Mouse (Mus musculus): ENCODE measurements at regions not wholly inside any gene's neighbourhood (a gene's known extent, or its start where the extent isn't known, plus 50 kb on each side); places are given as distances from the start of the nearest gene placed in this dataset.

- no peak for DNase-seq
Measured at GRCm38 (mm10) chr13:111979428-111980204, 170.8 kb upstream of the Map3k1 start.

GRCm38 (mm10) chr13:111980205-111980595 is 171.4 kb upstream of the Map3k1 start:
- no peak for DNase-seq

- no peak for DNase-seq
Measured at GRCm38 (mm10) chr13:111981103-111981502, 172.3 kb upstream of the Map3k1 start.

DNA sequence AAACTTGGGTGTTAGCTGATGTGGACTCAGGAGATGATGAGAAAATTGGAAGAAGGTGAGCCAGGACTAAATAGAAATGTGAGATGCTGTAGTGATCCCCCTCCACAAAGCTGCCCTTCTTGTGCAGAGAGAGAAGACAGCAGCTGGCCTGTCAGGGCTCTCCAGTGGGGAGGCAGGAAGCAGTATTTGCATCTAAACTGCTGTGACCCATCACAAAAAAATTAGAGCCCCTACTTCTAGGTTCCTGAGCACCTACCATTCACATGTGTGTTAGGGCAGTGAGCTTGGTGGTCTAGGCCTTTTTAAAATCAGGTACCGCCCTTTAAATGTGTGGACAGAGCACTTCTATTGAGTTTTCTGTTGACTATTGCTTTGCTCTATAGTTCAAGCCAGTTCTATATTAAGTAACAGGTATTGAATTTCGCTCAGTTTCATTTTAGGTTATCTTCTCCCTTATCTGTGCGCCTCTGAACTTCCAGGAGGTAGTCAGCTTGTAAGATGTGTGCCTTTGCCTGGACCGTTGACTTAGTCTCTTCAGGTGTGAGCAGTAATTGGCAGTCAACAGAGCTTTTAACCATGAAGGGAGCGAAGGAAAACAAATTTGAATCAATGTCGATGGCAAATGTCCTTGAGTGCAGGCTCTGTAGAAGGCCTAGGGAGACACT is 174.1 kb upstream of the Map3k1 start:
- no peak for DNase-seq

DNA sequence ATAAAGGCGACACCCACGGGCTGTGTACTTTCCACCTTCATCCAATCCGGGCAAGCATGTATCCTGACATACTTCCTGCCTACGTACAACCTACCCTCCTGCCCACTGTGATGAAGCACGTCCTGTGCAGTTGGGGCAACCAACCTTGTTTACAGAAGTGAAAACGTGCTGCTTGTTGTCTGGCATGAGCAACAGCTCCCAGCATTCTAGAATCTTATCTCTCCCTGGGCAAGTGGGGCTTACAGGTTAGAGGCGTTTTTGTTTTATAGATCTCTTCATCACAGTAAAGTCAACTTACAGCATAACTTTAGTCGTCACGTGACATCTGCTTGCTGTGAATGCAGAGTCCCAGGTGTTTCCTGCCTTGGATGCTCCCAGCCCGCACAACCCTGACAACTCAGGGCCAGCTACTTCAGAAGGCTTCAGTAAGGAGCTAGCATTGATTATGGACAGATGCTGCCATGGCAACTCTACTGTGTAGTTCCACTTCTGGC is 175.3 kb upstream of the Map3k1 start:
- no peak for DNase-seq

- no peak for DNase-seq
Measured at GRCm38 (mm10) chr13:111985406-111985805, 176.6 kb upstream of the Map3k1 start.

DNA sequence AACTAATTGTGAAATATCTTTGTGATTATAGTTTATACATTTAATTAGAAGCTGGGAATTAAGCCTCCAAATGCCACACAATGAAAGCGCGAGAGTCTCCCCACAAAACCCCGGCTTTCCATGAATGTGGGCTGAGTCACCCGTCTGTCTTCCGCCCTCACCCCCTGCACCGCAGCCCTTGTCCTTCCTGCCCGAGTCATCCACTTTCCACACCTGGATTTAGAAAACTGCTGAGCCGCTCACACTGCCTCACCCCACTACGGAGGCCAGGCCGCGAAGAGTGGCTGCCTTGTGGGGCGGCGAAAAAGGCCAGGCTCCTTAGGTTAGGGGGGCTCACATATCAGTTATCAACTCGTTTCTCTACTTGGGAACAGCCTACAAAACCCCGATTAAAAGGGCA is 177.9 kb upstream of the Map3k1 start:
- no peak for DNase-seq

- DNase-seq, result no peak
Measured at GRCm38 (mm10) chr13:111987420-111987819, 178.6 kb upstream of the Map3k1 start.

DNA sequence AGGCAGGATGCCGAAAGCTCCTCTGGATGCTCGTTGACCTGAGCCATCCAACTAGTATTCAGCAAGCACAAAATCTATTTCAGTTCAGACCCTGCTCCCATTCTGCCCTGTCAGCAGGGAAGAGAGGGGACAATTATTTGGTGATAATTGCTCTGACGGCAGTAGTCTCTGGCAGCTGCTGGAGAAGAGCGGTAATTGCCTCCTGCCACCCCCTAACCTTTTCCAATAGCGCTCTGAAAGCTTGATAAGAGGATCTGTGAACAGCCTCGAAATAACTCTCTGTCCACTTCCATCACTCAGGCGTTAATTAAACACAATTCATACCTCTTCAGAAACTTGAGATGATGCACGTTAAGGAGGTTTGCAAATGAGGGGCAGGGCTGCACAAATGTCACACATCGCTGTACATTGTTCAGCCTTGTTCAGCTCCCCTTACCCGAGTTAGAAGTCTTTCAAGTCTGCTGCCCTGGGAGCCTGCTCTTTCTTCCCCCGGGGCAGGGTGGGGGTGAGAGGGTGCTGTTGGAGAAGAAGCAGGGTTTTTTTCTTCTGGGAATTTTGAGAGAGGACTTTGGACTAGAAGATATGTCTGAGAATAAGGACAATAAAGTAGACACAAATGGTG is 182.2 kb upstream of the Map3k1 start:
- no peak for DNase-seq

GRCm38 (mm10) chr13:111992075-111992847 is 183.5 kb upstream of the Map3k1 start:
- DNase-seq, result no peak

DNA sequence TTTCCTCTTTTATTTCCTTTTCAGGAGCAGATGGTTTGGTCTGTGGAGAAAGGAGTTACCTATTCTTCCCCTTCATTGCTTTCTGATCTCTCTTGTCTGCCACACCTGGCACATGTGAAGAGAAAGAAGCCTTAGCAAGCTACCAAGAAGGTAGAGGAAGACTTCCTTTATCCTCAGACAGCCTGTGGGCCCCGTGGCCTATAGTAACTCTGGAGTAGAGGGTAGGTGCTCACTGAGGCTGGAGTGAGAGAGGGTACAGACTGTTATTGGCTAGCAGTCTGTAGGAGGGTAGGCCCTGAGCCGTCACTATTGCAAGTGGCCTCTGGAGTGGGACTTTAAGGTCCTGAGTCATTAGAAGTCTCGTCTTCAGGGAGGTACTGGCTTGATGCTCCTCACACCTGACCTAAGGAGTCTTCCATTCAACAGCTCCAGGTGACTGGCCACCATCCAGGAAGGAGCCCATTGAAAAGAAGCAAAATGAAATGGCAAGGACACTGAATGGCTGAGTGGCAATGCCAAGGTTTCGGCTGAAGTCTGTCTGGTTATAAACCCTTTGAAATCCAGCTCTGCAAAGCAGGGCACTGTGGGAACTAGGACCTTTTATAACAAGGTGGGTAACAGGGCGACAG is 186.2 kb upstream of the Map3k1 start:
- no peak for DNase-seq

- no peak for DNase-seq
Measured at GRCm38 (mm10) chr13:111995716-111996115, 186.9 kb upstream of the Map3k1 start.

GRCm38 (mm10) chr13:111996910-111997309 is 188.1 kb upstream of the Map3k1 start:
- peak; percentile 57 for DNase-seq

DNA sequence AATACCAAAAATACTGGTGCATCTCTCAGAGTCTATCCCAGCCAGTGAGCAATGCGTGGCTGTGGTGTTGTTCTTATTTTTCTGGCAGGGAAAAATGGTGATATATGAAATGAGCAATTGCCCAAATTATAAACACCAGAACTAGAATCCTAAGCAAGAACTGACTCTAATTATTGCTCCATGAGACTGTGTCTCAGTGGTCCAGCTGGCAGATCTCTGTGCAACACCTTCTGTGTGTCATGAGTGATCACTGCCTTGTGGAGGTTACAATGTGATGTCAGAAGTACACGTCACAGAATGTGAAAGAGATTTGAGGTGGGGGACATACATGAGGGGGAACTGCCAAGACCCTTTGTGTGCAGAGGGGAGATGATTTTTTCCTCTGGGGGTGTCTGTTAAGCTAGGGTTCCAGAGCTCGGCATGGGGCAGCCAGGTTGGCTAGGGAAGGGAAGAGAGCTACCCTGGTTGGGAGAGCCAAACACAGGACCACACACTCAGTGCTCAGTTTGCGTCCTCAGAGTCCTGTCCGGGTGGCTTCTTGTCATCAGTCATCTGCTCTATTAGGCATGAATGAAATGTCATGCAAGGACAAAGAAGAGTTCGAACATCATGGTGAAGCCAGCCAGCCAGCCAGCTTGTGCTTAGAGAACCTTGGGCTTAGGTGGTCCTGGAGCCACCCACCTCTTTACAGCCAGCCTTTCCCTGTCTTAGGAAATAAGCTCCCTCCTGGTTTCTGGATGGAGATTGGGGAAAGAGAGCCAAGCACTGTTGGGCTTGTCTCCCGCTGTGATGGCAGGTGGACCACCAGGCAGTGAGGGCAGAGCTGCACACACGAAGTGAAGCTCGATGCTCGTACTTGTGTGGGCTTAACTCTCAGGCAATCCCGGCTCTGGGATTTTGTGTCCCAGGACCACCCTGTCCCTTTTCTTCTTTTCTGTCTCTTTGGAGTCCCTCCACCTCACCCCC is 189.5 kb upstream of the Map3k1 start:
- no peak for DNase-seq

GRCm38 (mm10) chr13:111999647-112000292 is 191.0 kb upstream of the Map3k1 start:
- no peak for DNase-seq

GRCm38 (mm10) chr13:112000293-112000665 is 191.5 kb upstream of the Map3k1 start:
- no peak for DNase-seq

GRCm38 (mm10) chr13:112000696-112001095 is 191.9 kb upstream of the Map3k1 start:
- no peak for DNase-seq

- DNase-seq, result no peak
Measured at GRCm38 (mm10) chr13:112001155-112002025, 192.6 kb upstream of the Map3k1 start.

GRCm38 (mm10) chr13:112002661-112003347 is 194.0 kb upstream of the Map3k1 start:
- no peak for DNase-seq

All from cerebellum, adult 8-10 months (tissue).